Mouse (Mus musculus): ENCODE measurements around the gene Neurog2. TPM values are rescaled to one million over a fixed set of nuclear protein-coding genes. Genes with fewer than 3 reads are reported as not detected.

Neurog2 gene
- not detected in 2 replicates for polyA plus RNA-seq (2012; ENCODE audit: insufficient read depth, insufficient read length, low replicate concordance, missing spikeins)

- H3K4me1 ChIP-seq (ENCODE audit: control insufficient read depth, insufficient read depth, low read length): peaks cover 20% of the 10 kb centered on the region
- TF ChIP-seq CTCF (IDR thresholded peaks at IDR 0.05; ENCODE audit: insufficient read depth, low read depth, low read length) (no peak), POLR2A (IDR thresholded peaks at IDR 0.05; ENCODE audit: insufficient read depth, low read depth, low read length) (no peak)
- under 1% methylated on average over 92 of the region's 92 CpGs for WGBS
Measured at GRCm38 (mm10) chr3:127633080-127634032, at the start of gene Neurog2. Neurog2 (plus strand) TSS chr3:127633135.

GRCm38 (mm10) chr3:127597136-127597535 is 35.8 kb upstream of the Neurog2 start:
- WGBS: 96% methylated on average over 1 of the region's 1 CpGs
- Histone ChIP-seq H3K27ac (ENCODE audit: insufficient read depth, low read depth, low read length) (no peak overlapping the region), H3K4me3 (ENCODE audit: insufficient read depth, low read depth, low read length) (no peak overlapping the region), H3K4me1 (ENCODE audit: control insufficient read depth, insufficient read depth, low read length) (no peaks in the 10 kb centered on the region)
- no peak for TF ChIP-seq CTCF (IDR thresholded peaks at IDR 0.05; ENCODE audit: insufficient read depth, low read depth, low read length)
- no peak for TF ChIP-seq POLR2A (IDR thresholded peaks at IDR 0.05; ENCODE audit: insufficient read depth, low read depth, low read length)

More at GRCm38 (mm10) chr3:127633080-127634032, at the start of gene Neurog2:
- no peak within 1 kb of the TSS for H3K27ac ChIP-seq (ENCODE audit: insufficient read depth, low read depth, low read length)
- H3K4me3 ChIP-seq (ENCODE audit: insufficient read depth, low read depth, low read length): peak within 1 kb of the TSS; percentile 32

- no peaks in the 10 kb centered on the region for H3K4me1 ChIP-seq (ENCODE audit: control insufficient read depth, insufficient read depth, low read length)
- WGBS: 99% methylated on average over 2 of the region's 2 CpGs
- TF ChIP-seq POLR2A (IDR thresholded peaks at IDR 0.05; ENCODE audit: insufficient read depth, low read depth, low read length) (no peak), CTCF (IDR thresholded peaks at IDR 0.05; ENCODE audit: insufficient read depth, low read depth, low read length) (no peak)
- no peak overlapping the region for H3K4me3 ChIP-seq (ENCODE audit: insufficient read depth, low read depth, low read length)
- H3K27ac ChIP-seq (ENCODE audit: insufficient read depth, low read depth, low read length): no peak overlapping the region
Measured at GRCm38 (mm10) chr3:127608109-127608508, 24.8 kb upstream of the Neurog2 start.

- H3K4me1 ChIP-seq (ENCODE audit: control insufficient read depth, insufficient read depth, low read length): peaks cover 4% of the 10 kb centered on the region; the same call in 1 of the 2 replicates
- TF ChIP-seq CTCF (IDR thresholded peaks at IDR 0.05; ENCODE audit: insufficient read depth, low read depth, low read length) (peak; percentile 76; the same call in 1 of the 2 replicates), POLR2A (IDR thresholded peaks at IDR 0.05; ENCODE audit: insufficient read depth, low read depth, low read length) (no peak)
- H3K27ac ChIP-seq (ENCODE audit: insufficient read depth, low read depth, low read length): no peak overlapping the region
- WGBS: under 1% methylated on average over 36 of the region's 36 CpGs
- 0 out of 2 replicates have a peak overlapping the region, but pooled peaks have one; percentile 6 for H3K4me3 ChIP-seq (ENCODE audit: insufficient read depth, low read depth, low read length)
Measured at GRCm38 (mm10) chr3:127625296-127625695, 7.6 kb upstream of the Neurog2 start.

GRCm38 (mm10) chr3:127625701-127626399 is 7.1 kb upstream of the Neurog2 start:
- H3K4me3 ChIP-seq (ENCODE audit: insufficient read depth, low read depth, low read length): no peak overlapping the region
- 4% methylated on average over 28 of the region's 28 CpGs for WGBS
- TF ChIP-seq CTCF (IDR thresholded peaks at IDR 0.05; ENCODE audit: insufficient read depth, low read depth, low read length) (no peak), POLR2A (IDR thresholded peaks at IDR 0.05; ENCODE audit: insufficient read depth, low read depth, low read length) (no peak)
- peaks cover 4% of the 10 kb centered on the region; the same call in 1 of the 2 replicates for H3K4me1 ChIP-seq (ENCODE audit: control insufficient read depth, insufficient read depth, low read length)
- H3K27ac ChIP-seq (ENCODE audit: insufficient read depth, low read depth, low read length): no peak overlapping the region

- TF ChIP-seq CTCF (IDR thresholded peaks at IDR 0.05; ENCODE audit: insufficient read depth, low read depth, low read length): no peak
- no peak for TF ChIP-seq POLR2A (IDR thresholded peaks at IDR 0.05; ENCODE audit: insufficient read depth, low read depth, low read length)
- 16% methylated on average over 3 of the region's 3 CpGs for WGBS
- no peak overlapping the region for H3K4me3 ChIP-seq (ENCODE audit: insufficient read depth, low read depth, low read length)
- H3K4me1 ChIP-seq (ENCODE audit: control insufficient read depth, insufficient read depth, low read length): peaks cover 4% of the 10 kb centered on the region; the same call in 1 of the 2 replicates
- H3K27ac ChIP-seq (ENCODE audit: insufficient read depth, low read depth, low read length): no peak overlapping the region
Measured at GRCm38 (mm10) chr3:127626524-127626923, 6.4 kb upstream of the Neurog2 start.

GRCm38 (mm10) chr3:127627151-127627955 is 5.6 kb upstream of the Neurog2 start:
- Histone ChIP-seq H3K4me1 (ENCODE audit: control insufficient read depth, insufficient read depth, low read length) (peaks cover 4% of the 10 kb centered on the region; the same call in 1 of the 2 replicates), H3K4me3 (ENCODE audit: insufficient read depth, low read depth, low read length) (no peak overlapping the region), H3K27ac (ENCODE audit: insufficient read depth, low read depth, low read length) (no peak overlapping the region)
- WGBS: 7% methylated on average over 28 of the region's 28 CpGs
- no peak for TF ChIP-seq POLR2A (IDR thresholded peaks at IDR 0.05; ENCODE audit: insufficient read depth, low read depth, low read length)
- TF ChIP-seq CTCF (IDR thresholded peaks at IDR 0.05; ENCODE audit: insufficient read depth, low read depth, low read length): no peak

- H3K4me3 ChIP-seq (ENCODE audit: insufficient read depth, low read depth, low read length): no peak overlapping the region
- peaks cover 8% of the 10 kb centered on the region; the same call in 1 of the 2 replicates for H3K4me1 ChIP-seq (ENCODE audit: control insufficient read depth, insufficient read depth, low read length)
- WGBS: 13% methylated on average over 9 of the region's 9 CpGs
- H3K27ac ChIP-seq (ENCODE audit: insufficient read depth, low read depth, low read length): no peak overlapping the region
- TF ChIP-seq CTCF (IDR thresholded peaks at IDR 0.05; ENCODE audit: insufficient read depth, low read depth, low read length) (no peak), POLR2A (IDR thresholded peaks at IDR 0.05; ENCODE audit: insufficient read depth, low read depth, low read length) (no peak)
Measured at GRCm38 (mm10) chr3:127627956-127628310, 5.0 kb upstream of the Neurog2 start.
